Mouse (Mus musculus) bone marrow macrophage, adult 2 months (primary cell): ENCODE results near the gene A2ml1.

Experiments
- CTCF ChIP-seq: IDR thresholded peaks from 2 replicates; pipeline ENCODE4 v1.5.1; 2012; ENCODE audit warnings: low read depth, mild to moderate bottlenecking, low read length, moderate library complexity
- POLR2A ChIP-seq: IDR thresholded peaks from 2 replicates; pipeline ENCODE4 v1.6.1; 2012; ENCODE audit warnings: mild to moderate bottlenecking, low read depth, low read length, borderline replicate concordance

DNA sequence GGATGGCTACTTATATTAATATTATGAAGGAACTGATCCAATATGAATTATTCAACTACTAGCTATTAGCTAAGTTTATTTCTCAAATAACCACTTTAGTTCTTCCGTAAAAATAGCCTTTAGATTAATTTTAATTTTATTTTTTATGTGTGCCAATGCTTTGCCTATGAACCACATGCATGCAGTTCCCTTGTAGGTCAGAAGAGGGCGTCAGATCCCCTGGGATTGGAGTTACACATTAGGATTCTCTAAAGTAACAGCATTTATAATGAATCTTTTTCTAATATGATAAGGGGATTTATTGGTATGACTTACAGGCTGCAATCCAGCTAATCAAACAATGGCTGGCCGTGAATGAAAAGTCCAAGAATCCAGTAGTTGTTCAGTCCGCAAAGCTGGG is 18.1 kb upstream of the A2ml1 start:
- TF ChIP-seq CTCF (no peak), POLR2A (no peak)
